24 mouse cellular contexts compared by ENCODE assay signal in the genomic region with DNA sequence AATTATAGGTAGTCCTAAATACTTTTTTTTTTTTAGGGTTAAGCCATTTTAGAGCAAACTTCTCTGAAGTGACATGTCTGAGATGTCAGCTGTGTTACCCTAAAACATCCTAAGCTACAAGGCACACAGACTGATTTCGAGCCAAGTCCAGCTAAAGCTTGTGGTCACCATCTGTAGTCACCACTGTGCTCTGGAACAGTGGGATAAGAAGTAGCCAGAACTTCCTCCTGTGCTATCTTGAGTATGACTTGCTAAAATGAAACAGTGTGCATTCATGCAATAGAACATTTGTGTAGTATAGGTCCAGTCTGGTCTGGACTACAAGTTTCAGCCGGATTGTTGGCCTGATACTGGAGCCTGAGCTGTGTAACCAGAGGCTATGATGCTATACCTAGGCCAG. TPM values are rescaled to one million over a fixed set of nuclear protein-coding genes. Genes with fewer than 3 reads are reported as not detected.
A peak's percentile ranks its signal among the peaks of the same experiment; 100 is the strongest.
DNase-seq lines count a peak whose midpoint lies in the region; ATAC-seq lines count a peak whose summit lies in the region.
"Had no signal": no experiment of that assay in that cellular context is flagged by ENCODE, and none has a peak within 500 bp of the region (broad histone marks: within the 10 kb centered on the region; RNA-seq: fewer than 3 reads in every experiment).

No protein-coding gene starts in this region.

- no peak overlapping the region for H3K9ac ChIP-seq in liver, embryonic 12.5 days
- H3K9ac ChIP-seq: embryonic facial prominence, embryonic 15.5 days; hindbrain, embryonic 13.5 days had no signal

- no peak overlapping the region for H3K27ac ChIP-seq in liver, embryonic 12.5 days
- H3K27ac ChIP-seq: embryonic facial prominence, embryonic 15.5 days; forebrain, embryonic 10.5 days; heart, embryonic 10.5 days; hindbrain, embryonic 13.5 days; hindbrain, postnatal 0 days had no signal

- DNase-seq in 416B (ENCODE audit: low read depth) (peak; percentile 89), MEL-GATA-1-ER (ENCODE audit: extremely low read depth, low read depth) (peak; percentile 88)
- no peak for DNase-seq in T-cell, adult 2 months (ENCODE audit: low spot score)
- no peak for DNase-seq in left cerebral cortex, postnatal 36 days (ENCODE audit: low spot score in 2 of 2)
- no peak for DNase-seq in testis, postnatal 14 days (ENCODE audit: low spot score)
- DNase-seq in thymus, adult 18-20 months = no peak
- DNase-seq: adrenal gland, adult 8-10 months; adrenal gland, postnatal 36 days; cerebellum, adult 2 months; cerebellum, postnatal 10 days; embryo, embryonic 11 days; heart, postnatal 10 days; heart, postnatal 4 days had no signal

- no peak overlapping the region for H3K4me3 ChIP-seq in liver, embryonic 12.5 days
- H3K4me3 ChIP-seq: embryonic facial prominence, embryonic 15.5 days; erythroblast, embryonic 14.5 days; forebrain, embryonic 10.5 days; heart, embryonic 10.5 days; hindbrain, embryonic 13.5 days had no signal

- H3K4me1 ChIP-seq in liver, embryonic 12.5 days = peaks cover 14% of the 10 kb centered on the region
- H3K4me1 ChIP-seq: embryonic facial prominence, embryonic 15.5 days; forebrain, embryonic 10.5 days; hindbrain, embryonic 13.5 days had no signal

- H3K36me3 ChIP-seq in liver, embryonic 12.5 days = no peaks in the 10 kb centered on the region
- H3K36me3 ChIP-seq: embryonic facial prominence, embryonic 15.5 days; forebrain, embryonic 10.5 days; heart, embryonic 10.5 days; hindbrain, embryonic 13.5 days had no signal

- no peaks in the 10 kb centered on the region for H3K9me3 ChIP-seq in liver, embryonic 12.5 days (replicated peaks)
- H3K9me3 ChIP-seq: embryonic facial prominence, embryonic 15.5 days; forebrain, embryonic 10.5 days; heart, embryonic 10.5 days; hindbrain, embryonic 13.5 days had no signal

- intact Hi-C loops in left cerebral cortex, postnatal 36 days (cut with DNase I) = no loop called here

- 15% methylated on average over 2 of the region's 2 CpGs for WGBS in liver, embryonic 12.5 days (ENCODE audit: insufficient replicate concordance)

- peak; percentile 55; the same call in 1 of the 2 replicates for ATAC-seq in liver, embryonic 12.5 days
- ATAC-seq in megakaryocyte, adult 5-6 weeks (ENCODE audit: poor library complexity, severe bottlenecking) = peak; percentile 33; the same call in 1 of the 2 replicates
- ATAC-seq: activated CD4-positive, CD25-positive, alpha-beta regulatory T cell, adult 4 months; forebrain, embryonic 14.5 days; hindbrain, postnatal 0 days had no signal

- no peaks in the 10 kb centered on the region for H3K27me3 ChIP-seq in liver, embryonic 12.5 days (replicated peaks)
- H3K27me3 ChIP-seq: embryonic facial prominence, embryonic 15.5 days; hindbrain, embryonic 13.5 days had no signal

- no peak overlapping the region for H3K4me2 ChIP-seq in liver, embryonic 12.5 days
- H3K4me2 ChIP-seq: embryonic facial prominence, embryonic 15.5 days; hindbrain, embryonic 13.5 days had no signal

RNA-seq across cellular contexts. Expression of gene Tmem158, which starts 14.8 kb away (rescaled TPM):
- polyA plus RNA-seq in liver, embryonic 12.5 days (2016; fragmentation: Nextera tagmentation; extraction: Ambion mirVana) = 12.6 and 12.8 TPM in 2 replicates
- total RNA-seq in megakaryocyte, adult 5-6 weeks (2015) = 0.22 TPM in 1 of 2 replicates, not detected in the other
- total RNA-seq in megakaryocyte, adult 5-6 weeks (2017) = not detected in 2 replicates
- 10 to 100 TPM; 59.1 to 64.8 TPM for total RNA-seq in left cerebral cortex, postnatal 36 days (2021)

RNA-seq across cellular contexts. Expression of gene Cdcp1, which starts 59.5 kb away (rescaled TPM):
- polyA plus RNA-seq in liver, embryonic 12.5 days (2016; fragmentation: Nextera tagmentation; extraction: Ambion mirVana) = 0.18 and 0.25 TPM in 2 replicates
- not detected in 2 replicates for total RNA-seq in megakaryocyte, adult 5-6 weeks (2015)
- not detected in 2 replicates for total RNA-seq in megakaryocyte, adult 5-6 weeks (2017)
- under 1 TPM; 0.14 to 0.27 TPM for total RNA-seq in left cerebral cortex, postnatal 36 days (2021)
- total RNA-seq: gastrocnemius, adult 8-10 months had no signal
- polyA plus RNA-seq: erythroblast, embryonic 14.5 days had no signal

Comparison
In these comparisons a context has a peak if more than half of its experiments do, and no peak if none do; other contexts are left out.
1. DNase-seq: peak in 416B (single experiment) and MEL-GATA-1-ER (single experiment); none in T-cell, adult 2 months (single experiment), left cerebral cortex, postnatal 36 days (0 of 2), testis, postnatal 14 days (single experiment) and thymus, adult 18-20 months (0 of 2).
2. RNA of gene Tmem158, which starts 14.8 kb away (total RNA-seq): 59.1 to 64.8 TPM in left cerebral cortex, postnatal 36 days; 0.22 TPM in megakaryocyte, adult 5-6 weeks; every median in the first group is over 10 times any median in the second.